Mouse (Mus musculus) forebrain, embryonic 10.5 days (tissue): ENCODE data around the gene Tars2. TPM values are rescaled to one million over a fixed set of nuclear protein-coding genes. Genes with fewer than 3 reads are reported as not detected.

Source experiments
- microRNA-seq: library from miRNA; unstranded; fragments of <30 nt; microRNA quantifications from one replicate; pipeline ENCODE4, GENCODE M21; 2017
- polyA plus RNA-seq: library from polyadenylated mRNA; unstranded; fragments of >200 nt; fragmentation: Nextera tagmentation; extraction: Ambion mirVana; gene quantifications from 2 replicates; pipeline ENCODE4 v1.2.1, GENCODE M21; 2016

The Tars2 gene
- polyA plus RNA-seq, 1 experiment from 2014 or later, result 76.5 TPM

Small RNA genes within 50 kb of the gene (microRNA-seq; reads per million reads assigned to microRNA genes)
- gene Mir7014, result not detected

Other genes with a start within 250 kb of the Tars2 start
- 2.5 and 3.9 TPM in 2 replicates for gene Ctss, start 233.4 kb downstream of the Tars2 start, polyA plus RNA-seq
- not detected in 2 replicates for gene Hormad1, start 200.5 kb downstream of the Tars2 start, polyA plus RNA-seq
- gene Golph3l, start 171.3 kb downstream of the Tars2 start, polyA plus RNA-seq, result 29.6 and 30.7 TPM in 2 replicates
- 85.8 and 86.5 TPM in 2 replicates for gene Ensa, start 135.2 kb downstream of the Tars2 start, polyA plus RNA-seq
- 42.1 and 42.9 TPM in 2 replicates for gene Mcl1, start 101.4 kb downstream of the Tars2 start, polyA plus RNA-seq
- 0.84 and 1.6 TPM in 2 replicates for gene Adamtsl4, start 72.3 kb downstream of the Tars2 start, polyA plus RNA-seq
- 11.1 and 12.4 TPM in 2 replicates for gene Ecm1, start 20.6 kb downstream of the Tars2 start, polyA plus RNA-seq
- gene Rprd2, start 58.7 kb upstream of the Tars2 start, polyA plus RNA-seq, result 21.1 and 22.3 TPM in 2 replicates
- gene Prpf3, start 95.7 kb upstream of the Tars2 start, polyA plus RNA-seq, result 71.3 and 78.1 TPM in 2 replicates
- gene Mrps21, start 111.3 kb upstream of the Tars2 start, polyA plus RNA-seq, result 353 TPM in 2 replicates
- gene Ciart, start 122.0 kb upstream of the Tars2 start, polyA plus RNA-seq, result 9.1 and 11.8 TPM in 2 replicates
- 7.2 and 7.6 TPM in 2 replicates for gene BC028528, start 131.8 kb upstream of the Tars2 start, polyA plus RNA-seq
- 28.7 and 29.2 TPM in 2 replicates for gene Aph1a, start 133.8 kb upstream of the Tars2 start, polyA plus RNA-seq
- gene Car14, start 144.5 kb upstream of the Tars2 start, polyA plus RNA-seq, result 98.8 and 119 TPM in 2 replicates
- 421 and 423 TPM in 2 replicates for gene Anp32e, start 169.0 kb upstream of the Tars2 start, polyA plus RNA-seq
- 66.0 and 69.1 TPM in 2 replicates for gene Plekho1, start 235.8 kb upstream of the Tars2 start, polyA plus RNA-seq